Mouse (Mus musculus) ES-Bruce4 (cell line): Measurements from ENCODE around the gene Ttll10. TPM values are rescaled to one million over a fixed set of nuclear protein-coding genes. Genes with fewer than 3 reads are reported as not detected.
A peak's percentile ranks its signal among the peaks of the same experiment; 100 is the strongest.

Experiments
- H3K27ac ChIP-seq: 2 replicates; pipeline ENCODE4 v1.5.1; 2012; ENCODE audit warnings: low read length, inconsistent platforms; ENCODE audit not compliant: insufficient read depth
- H3K27me3 ChIP-seq: 2 replicates; pipeline ENCODE4 v1.6.1; 2012; ENCODE audit warnings: mild to moderate bottlenecking, low read length, inconsistent platforms; ENCODE audit not compliant: control insufficient read depth, poor library complexity, insufficient read depth, severe bottlenecking
- H3K36me3 ChIP-seq: 2 replicates; pipeline ENCODE4 v1.6.1; 2012; ENCODE audit warnings: inconsistent platforms, mild to moderate bottlenecking, low read length, moderate library complexity; ENCODE audit not compliant: control insufficient read depth, poor library complexity, insufficient read depth, severe bottlenecking
- H3K4me1 ChIP-seq: one replicate; pipeline ENCODE4 v1.8.1; 2011; ENCODE audit warnings: low read length; ENCODE audit not compliant: control insufficient read depth, insufficient read depth
- H3K4me3 ChIP-seq: 2 replicates; pipeline ENCODE4 v1.5.1; 2011; ENCODE audit warnings: low read depth, mild to moderate bottlenecking, low read length
- H3K9ac ChIP-seq: 2 replicates; pipeline ENCODE4 v1.6.1; 2012; ENCODE audit warnings: low read depth, mild to moderate bottlenecking, inconsistent platforms; ENCODE audit not compliant: poor library complexity, severe bottlenecking
- H3K9me3 ChIP-seq: replicated peaks from 2 replicates; pipeline ENCODE4 v1.6.1; 2012; ENCODE audit warnings: mild to moderate bottlenecking, low read length, inconsistent platforms; ENCODE audit not compliant: control insufficient read depth, poor library complexity, insufficient read depth, severe bottlenecking
- CTCF ChIP-seq: IDR thresholded peaks from one replicate; pipeline ENCODE4 v1.8.1; 2011; ENCODE audit warnings: low read depth, low read length
- EP300 ChIP-seq: IDR thresholded peaks from 2 replicates; pipeline ENCODE4 v1.6.1; 2011; ENCODE audit warnings: low read depth, low read length; ENCODE audit not compliant: insufficient read depth
- POLR2A ChIP-seq: IDR thresholded peaks from one replicate; pipeline ENCODE4 v1.8.1; 2011; ENCODE audit warnings: low read length; ENCODE audit not compliant: insufficient read depth
- polyA plus RNA-seq: library from polyadenylated mRNA; stranded (reverse); fragments of >200 nt; gene quantifications from 2 replicates; pipeline ENCODE4 v1.2.4, GENCODE M21; 2011; ENCODE audit warnings: low read depth; ENCODE audit not compliant: missing spikeins, insufficient read depth, insufficient read length

Gene Ttll10
- polyA plus RNA-seq, 1 experiment = 3.3 TPM

DNA sequence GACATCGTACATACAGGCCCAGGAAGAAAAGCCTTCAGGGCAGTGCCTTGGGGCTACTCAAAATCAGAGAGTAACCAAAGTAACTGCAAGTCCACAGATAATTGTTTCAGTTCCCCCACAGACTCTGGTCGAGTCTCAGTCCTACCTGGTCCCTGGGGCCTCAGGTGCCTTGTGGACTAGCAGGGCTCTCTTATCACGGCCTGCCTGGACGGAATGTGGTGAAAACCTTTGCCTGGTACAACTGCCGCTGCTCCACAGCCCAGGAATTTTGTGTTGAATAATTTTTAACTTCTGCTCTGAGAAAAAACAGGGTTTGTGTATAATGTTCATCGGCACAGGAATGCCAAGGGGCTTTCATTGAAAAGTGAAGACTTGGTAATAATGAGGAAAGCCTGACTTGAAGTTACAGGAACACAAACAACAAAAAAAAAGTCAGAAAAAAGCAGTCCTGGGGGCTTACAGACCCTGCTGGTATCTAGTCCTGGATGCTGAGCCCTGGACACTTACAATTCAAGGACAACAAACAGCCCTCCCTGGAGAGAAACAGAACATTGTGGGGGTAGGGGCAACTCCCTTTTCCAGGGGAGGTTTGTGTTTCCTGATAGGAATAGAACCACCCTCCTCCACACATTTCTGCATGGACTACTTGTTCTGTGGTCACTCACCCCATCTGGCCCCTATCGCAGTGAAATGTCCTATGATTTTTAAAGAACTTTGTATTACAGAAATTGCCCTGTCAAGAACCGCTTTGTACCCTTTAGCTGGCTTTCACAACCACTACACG lies 25.1 kb upstream of the Ttll10 start:
- H3K9me3 ChIP-seq = no peaks in the 10 kb centered on the region
- no peaks in the 10 kb centered on the region for H3K27me3 ChIP-seq
- H3K9ac ChIP-seq = no peak overlapping the region
- no peak overlapping the region for H3K27ac ChIP-seq
- TF ChIP-seq CTCF (no peak), POLR2A (no peak), EP300 (no peak)
- no peak overlapping the region for H3K4me3 ChIP-seq
- no peaks in the 10 kb centered on the region for H3K4me1 ChIP-seq
- no peaks in the 10 kb centered on the region for H3K36me3 ChIP-seq

- H3K9ac ChIP-seq = no peak overlapping the region
- no peak for TF ChIP-seq POLR2A
- TF ChIP-seq EP300 = no peak
- no peak for TF ChIP-seq CTCF
Observed at GRCm38 (mm10) chr4:156083348-156083747, 24.1 kb upstream of the Ttll10 start.

DNA sequence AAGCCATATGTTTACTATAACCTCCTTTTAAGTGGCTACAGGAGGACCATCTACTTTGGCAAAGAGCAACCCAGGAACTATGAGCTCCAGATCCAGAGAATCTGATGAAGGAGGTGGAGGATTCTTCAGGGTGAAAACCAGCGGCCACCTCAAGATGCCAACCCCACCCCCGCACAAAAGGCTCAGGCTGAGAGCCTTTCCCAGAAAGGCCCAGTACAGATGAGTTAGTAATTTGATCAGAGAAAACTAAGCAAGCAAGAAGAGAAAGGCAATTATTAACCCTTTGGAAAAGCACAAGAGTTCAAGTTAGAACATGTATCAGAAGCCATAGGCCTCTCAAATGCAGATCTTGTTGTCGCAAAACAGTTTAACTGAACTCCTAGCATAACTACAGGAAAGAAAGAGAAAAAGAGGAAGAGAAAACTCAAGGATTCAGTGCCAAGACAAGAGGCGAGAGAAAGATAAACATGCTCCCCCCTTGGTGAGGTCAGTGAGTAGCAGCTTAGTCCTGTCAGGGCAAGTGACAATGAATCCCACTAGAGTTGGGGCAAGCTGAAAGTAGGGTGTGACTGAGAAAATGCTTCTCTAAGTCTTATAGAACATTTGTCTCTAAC lies 23.5 kb upstream of the Ttll10 start:
- Histone ChIP-seq H3K9ac (no peak overlapping the region), H3K36me3 (no peaks in the 10 kb centered on the region), H3K4me3 (no peak overlapping the region), H3K27ac (no peak overlapping the region), H3K9me3 (no peaks in the 10 kb centered on the region), H3K27me3 (no peaks in the 10 kb centered on the region), H3K4me1 (no peaks in the 10 kb centered on the region)
- TF ChIP-seq POLR2A (no peak), EP300 (no peak), CTCF (no peak)

More at GRCm38 (mm10) chr4:156083348-156083747, 24.1 kb upstream of the Ttll10 start:
- Histone ChIP-seq H3K4me3 (no peak overlapping the region), H3K27me3 (no peaks in the 10 kb centered on the region), H3K9me3 (no peaks in the 10 kb centered on the region), H3K4me1 (no peaks in the 10 kb centered on the region), H3K27ac (no peak overlapping the region), H3K36me3 (no peaks in the 10 kb centered on the region)

GRCm38 (mm10) chr4:156077499-156078301 lies 18.5 kb upstream of the Ttll10 start:
- H3K36me3 ChIP-seq = no peaks in the 10 kb centered on the region
- H3K9ac ChIP-seq = peak overlapping the region; percentile 53
- TF ChIP-seq POLR2A (no peak), EP300 (no peak), CTCF (peak; percentile 29)
- no peaks in the 10 kb centered on the region for H3K27me3 ChIP-seq
- no peak overlapping the region for H3K27ac ChIP-seq
- no peaks in the 10 kb centered on the region for H3K9me3 ChIP-seq
- no peaks in the 10 kb centered on the region for H3K4me1 ChIP-seq
- peak overlapping the region; percentile 56 for H3K4me3 ChIP-seq

- no peak overlapping the region for H3K27ac ChIP-seq
- H3K27me3 ChIP-seq = no peaks in the 10 kb centered on the region
- peak overlapping the region; percentile 53; the same call in 1 of the 2 replicates for H3K9ac ChIP-seq
- H3K4me3 ChIP-seq = peak overlapping the region; percentile 56; the same call in 1 of the 2 replicates
- H3K4me1 ChIP-seq = no peaks in the 10 kb centered on the region
- H3K9me3 ChIP-seq = no peaks in the 10 kb centered on the region
- TF ChIP-seq POLR2A (no peak), CTCF (no peak), EP300 (no peak)
- no peaks in the 10 kb centered on the region for H3K36me3 ChIP-seq
Observed at GRCm38 (mm10) chr4:156076911-156077382, 17.7 kb upstream of the Ttll10 start.
